Mouse (Mus musculus) yolk sac, embryonic 10.5 days (tissue): ENCODE results near the gene Tmem50a.

Experiments used
- DNase-seq: peaks from one replicate; pipeline ENCODE4 v3.0.0-alpha.2; 2017; ENCODE audit warnings: low spot score

Gene Tmem50a

GRCm38 (mm10) chr4:134914864-134915209 is at the start of gene Tmem50a:
TSS of gene Tmem50a (minus strand) at chr4:134915024.
- DNase-seq, result peak; percentile 90

- peak; percentile 31 for DNase-seq
These were observed 48.4 kb upstream of the Tmem50a start for GRCm38 (mm10) chr4:134963021-134963776.

GRCm38 (mm10) chr4:134956328-134956727 is 41.5 kb upstream of the Tmem50a start:
- DNase-seq, result peak; percentile 31

GRCm38 (mm10) chr4:134955845-134956244 is 41.0 kb upstream of the Tmem50a start:
- no peak for DNase-seq

- DNase-seq, result no peak
These were observed 40.4 kb upstream of the Tmem50a start for GRCm38 (mm10) chr4:134955196-134955595.

- no peak for DNase-seq
These were observed 39.6 kb upstream of the Tmem50a start for GRCm38 (mm10) chr4:134954461-134954860.

- peak; percentile 26 for DNase-seq
These were observed 35.8 kb upstream of the Tmem50a start for GRCm38 (mm10) chr4:134950518-134951091.

GRCm38 (mm10) chr4:134946024-134946744 is 31.4 kb upstream of the Tmem50a start:
- peak; percentile 61 for DNase-seq

GRCm38 (mm10) chr4:134943758-134944538 is 29.1 kb upstream of the Tmem50a start:
- DNase-seq, result no peak

GRCm38 (mm10) chr4:134939900-134940299 is 25.1 kb upstream of the Tmem50a start:
- no peak for DNase-seq

- DNase-seq, result peak; percentile 38
These were observed 22.7 kb upstream of the Tmem50a start for GRCm38 (mm10) chr4:134937240-134938176.

GRCm38 (mm10) chr4:134930684-134931481 is 16.1 kb upstream of the Tmem50a start, which contains the start of gene Syf2:
TSS of gene Syf2 (plus strand) at chr4:134930898.
- peak; percentile 97 for DNase-seq

- DNase-seq, result no peak
These were observed 15.4 kb upstream of the Tmem50a start for GRCm38 (mm10) chr4:134930190-134930589.

- DNase-seq, result no peak
These were observed 14.7 kb upstream of the Tmem50a start for GRCm38 (mm10) chr4:134929536-134929935.

- DNase-seq, result no peak
These were observed 13.6 kb upstream of the Tmem50a start for GRCm38 (mm10) chr4:134928464-134928836.

GRCm38 (mm10) chr4:134927815-134928463 is 13.1 kb upstream of the Tmem50a start:
- DNase-seq, result no peak

GRCm38 (mm10) chr4:134925206-134925605 is 10.4 kb upstream of the Tmem50a start:
- DNase-seq, result no peak

GRCm38 (mm10) chr4:134924019-134924741 is 9.4 kb upstream of the Tmem50a start:
- peak; percentile 87 for DNase-seq
